Mouse (Mus musculus) midbrain, embryonic 13.5 days (tissue): ENCODE results near the gene Rasa2. TPM values are rescaled to one million over a fixed set of nuclear protein-coding genes. Genes with fewer than 3 reads are reported as not detected.
"Not testable (repeated sequence)": the region's sequence is repeated elsewhere in the genome, so short reads cannot be mapped to it uniquely, and the experiment has no call there.

Source experiments
- ATAC-seq: fragments of 200-750 bp; cut with Nextera tagmentation; 2 replicates; pipeline ENCODE4 v1.8.0; 2017; ENCODE audit warnings: mild to moderate bottlenecking, moderate TSS enrichment, moderate library complexity
- H3K27ac ChIP-seq: fragments of 300-500 bp; sonication (generic); 2 replicates; pipeline ENCODE4 v1.5.1; 2015; ENCODE audit warnings: inconsistent platforms, mild to moderate bottlenecking, moderate library complexity
- H3K27me3 ChIP-seq: fragments of 300-500 bp; sonication (generic); 2 replicates; pipeline ENCODE4 v1.6.1; 2015; ENCODE audit warnings: mild to moderate bottlenecking, inconsistent platforms
- H3K36me3 ChIP-seq: fragments of 300-500 bp; sonication (generic); 2 replicates; pipeline ENCODE4 v1.6.1; 2015; ENCODE audit warnings: mild to moderate bottlenecking, inconsistent platforms
- H3K4me1 ChIP-seq: fragments of 300-500 bp; sonication (generic); replicated peaks from 2 replicates; pipeline ENCODE4 v1.6.1; 2015; ENCODE audit warnings: inconsistent platforms
- H3K4me2 ChIP-seq: fragments of 300-500 bp; sonication (generic); replicated peaks from 2 replicates; pipeline ENCODE4 v1.6.1; 2015; ENCODE audit warnings: moderate library complexity, mild to moderate bottlenecking, inconsistent platforms
- H3K4me3 ChIP-seq: fragments of 300-500 bp; sonication (generic); replicated peaks from 2 replicates; pipeline ENCODE4 v1.5.1; 2015; ENCODE audit warnings: mild to moderate bottlenecking, inconsistent platforms
- H3K9ac ChIP-seq: fragments of 300-500 bp; sonication (generic); replicated peaks from 2 replicates; pipeline ENCODE4 v1.6.1; 2015; ENCODE audit warnings: mild to moderate bottlenecking, inconsistent platforms
- H3K9me3 ChIP-seq: fragments of 300-500 bp; sonication (generic); 2 replicates; pipeline ENCODE4 v1.6.1; 2016; ENCODE audit warnings: mild to moderate bottlenecking, inconsistent platforms
- WGBS: fragments of 180-500 bp; shearing (Covaris S2); methylation state at CpG from one replicate; pipeline ENCODE4 v1.1.7; 2015; 5-methylcytosine and 5-hydroxymethylcytosine counted together
- polyA plus RNA-seq: library from polyadenylated mRNA; unstranded; fragments of >200 nt; fragmentation: Nextera tagmentation; extraction: Ambion mirVana; gene quantifications from 2 replicates; pipeline ENCODE4 v1.2.1, GENCODE M21; 2015

Gene Rasa2
- polyA plus RNA-seq, 1 experiment from 2014 or later, result 15.8 TPM

GRCm38 (mm10) chr9:96660510-96661244 lies 29.3 kb upstream of the Rasa2 start:
- WGBS, result 71% methylated on average over 10 of the region's 10 CpGs
- peak; percentile 62; the same call in 1 of the 2 replicates for ATAC-seq
- no peaks in the 10 kb centered on the region for H3K9me3 ChIP-seq

GRCm38 (mm10) chr9:96659801-96660200 lies 28.4 kb upstream of the Rasa2 start:
- no peak overlapping the region for H3K27ac ChIP-seq
- no peaks in the 10 kb centered on the region for H3K27me3 ChIP-seq
- no peaks in the 10 kb centered on the region for H3K36me3 ChIP-seq
- H3K4me1 ChIP-seq, result no peaks in the 10 kb centered on the region
- no peak for ATAC-seq
- no peak overlapping the region for H3K4me2 ChIP-seq
- H3K9me3 ChIP-seq, result no peaks in the 10 kb centered on the region
- H3K9ac ChIP-seq, result no peak overlapping the region
- WGBS, result 76% methylated on average over 2 of the region's 2 CpGs
- no peak overlapping the region for H3K4me3 ChIP-seq

More at GRCm38 (mm10) chr9:96660510-96661244, 29.3 kb upstream of the Rasa2 start:
- H3K4me3 ChIP-seq, result no peak overlapping the region
- H3K9ac ChIP-seq, result no peak overlapping the region
- H3K27me3 ChIP-seq, result no peaks in the 10 kb centered on the region
- H3K4me1 ChIP-seq, result no peaks in the 10 kb centered on the region
- no peak overlapping the region for H3K4me2 ChIP-seq
- H3K36me3 ChIP-seq, result no peaks in the 10 kb centered on the region
- no peak overlapping the region for H3K27ac ChIP-seq

DNA sequence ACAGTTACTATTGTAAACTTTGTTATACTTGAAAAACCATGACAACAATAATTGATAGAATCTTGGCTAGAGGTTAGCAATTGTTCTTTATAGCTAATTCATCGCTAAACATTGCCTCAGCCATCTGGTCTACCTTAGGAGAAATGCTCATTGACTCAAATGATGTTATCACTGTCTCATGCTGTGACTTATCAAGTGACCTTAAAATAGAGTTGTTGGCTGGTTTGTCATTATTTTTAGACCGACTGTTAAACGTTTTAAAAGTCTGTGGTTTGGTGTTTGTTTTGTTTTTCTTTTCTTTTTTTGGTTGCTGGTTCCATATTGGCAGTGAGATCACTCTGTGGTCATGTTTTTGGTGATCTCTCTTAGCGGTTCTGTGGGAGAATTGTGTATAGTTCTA lies 22.1 kb upstream of the Rasa2 start:
- no peaks in the 10 kb centered on the region for H3K36me3 ChIP-seq
- no peaks in the 10 kb centered on the region for H3K27me3 ChIP-seq
- H3K4me1 ChIP-seq, result no peaks in the 10 kb centered on the region
- ATAC-seq, result no peak
- H3K4me2 ChIP-seq, result no peak overlapping the region
- H3K27ac ChIP-seq, result no peak overlapping the region
- WGBS, result 81% methylated on average over 4 of the region's 4 CpGs
- no peak overlapping the region for H3K4me3 ChIP-seq
- no peak overlapping the region for H3K9ac ChIP-seq
- no peaks in the 10 kb centered on the region for H3K9me3 ChIP-seq

GRCm38 (mm10) chr9:96652763-96653162 lies 21.3 kb upstream of the Rasa2 start:
- H3K9ac ChIP-seq, result no peak overlapping the region
- no peak overlapping the region for H3K4me2 ChIP-seq
- H3K27ac ChIP-seq, result no peak overlapping the region
- 56% methylated on average over 6 of the region's 6 CpGs for WGBS
- no peak for ATAC-seq
- no peak overlapping the region for H3K4me3 ChIP-seq
- no peaks in the 10 kb centered on the region for H3K4me1 ChIP-seq
- H3K36me3 ChIP-seq, result no peaks in the 10 kb centered on the region
- H3K27me3 ChIP-seq, result no peaks in the 10 kb centered on the region
- no peaks in the 10 kb centered on the region for H3K9me3 ChIP-seq

GRCm38 (mm10) chr9:96650807-96651206 lies 19.4 kb upstream of the Rasa2 start:
- H3K4me2 ChIP-seq, result no peak overlapping the region
- WGBS, result 90% methylated on average over 7 of the region's 7 CpGs
- no peaks in the 10 kb centered on the region for H3K27me3 ChIP-seq
- no peak overlapping the region for H3K27ac ChIP-seq
- no peak for ATAC-seq
- no peak overlapping the region for H3K4me3 ChIP-seq
- no peaks in the 10 kb centered on the region for H3K9me3 ChIP-seq
- no peaks in the 10 kb centered on the region for H3K4me1 ChIP-seq
- no peaks in the 10 kb centered on the region for H3K36me3 ChIP-seq
- H3K9ac ChIP-seq, result no peak overlapping the region

GRCm38 (mm10) chr9:96649924-96650323 lies 18.5 kb upstream of the Rasa2 start:
- Histone ChIP-seq H3K27ac (no peak overlapping the region), H3K4me2 (no peak overlapping the region)
- ATAC-seq, result no peak

GRCm38 (mm10) chr9:96649362-96649761 lies 17.9 kb upstream of the Rasa2 start:
- no peaks in the 10 kb centered on the region for H3K9me3 ChIP-seq
- 83% methylated on average over 4 of the region's 4 CpGs for WGBS
- ATAC-seq, result no peak
- no peaks in the 10 kb centered on the region for H3K27me3 ChIP-seq
- H3K27ac ChIP-seq, result no peak overlapping the region
- no peak overlapping the region for H3K9ac ChIP-seq
- no peak overlapping the region for H3K4me2 ChIP-seq
- H3K4me1 ChIP-seq, result no peaks in the 10 kb centered on the region
- H3K4me3 ChIP-seq, result no peak overlapping the region
- no peaks in the 10 kb centered on the region for H3K36me3 ChIP-seq

More at GRCm38 (mm10) chr9:96649924-96650323, 18.5 kb upstream of the Rasa2 start:
- no peaks in the 10 kb centered on the region for H3K27me3 ChIP-seq
- H3K4me1 ChIP-seq, result no peaks in the 10 kb centered on the region
- H3K4me3 ChIP-seq, result no peak overlapping the region
- WGBS, result 74% methylated on average over 9 of the region's 9 CpGs
- no peaks in the 10 kb centered on the region for H3K36me3 ChIP-seq
- no peak overlapping the region for H3K9ac ChIP-seq
- no peaks in the 10 kb centered on the region for H3K9me3 ChIP-seq

GRCm38 (mm10) chr9:96646668-96647295 lies 15.4 kb upstream of the Rasa2 start:
- H3K36me3 ChIP-seq, result no peaks in the 10 kb centered on the region
- H3K4me3 ChIP-seq, result no peak overlapping the region
- no peak for ATAC-seq
- H3K27ac ChIP-seq, result no peak overlapping the region
- H3K4me2 ChIP-seq, result no peak overlapping the region
- WGBS, result 57% methylated on average over 2 of the region's 2 CpGs
- no peaks in the 10 kb centered on the region for H3K9me3 ChIP-seq
- H3K27me3 ChIP-seq, result no peaks in the 10 kb centered on the region
- no peak overlapping the region for H3K9ac ChIP-seq
- H3K4me1 ChIP-seq, result no peaks in the 10 kb centered on the region

DNA sequence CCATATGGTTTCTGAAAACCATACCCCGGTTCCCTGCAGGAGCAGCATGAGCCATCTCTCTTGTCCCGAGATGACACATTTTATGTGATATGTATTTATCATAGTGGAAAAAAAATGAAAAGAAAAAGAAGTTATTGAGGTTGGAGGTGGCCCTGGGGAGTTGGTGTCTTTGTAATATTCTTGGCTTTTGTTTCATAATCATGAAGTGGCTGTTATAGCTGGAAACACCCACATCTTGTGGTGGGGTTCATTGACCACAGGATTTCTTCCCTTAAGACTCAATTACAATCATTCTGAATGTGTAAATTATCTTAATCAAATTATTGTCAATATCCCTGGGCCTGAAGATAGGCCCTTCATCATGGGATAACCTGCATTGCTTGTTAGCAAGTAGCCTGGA lies 13.4 kb upstream of the Rasa2 start:
- ATAC-seq, result no peak
- H3K4me1 ChIP-seq, result no peaks in the 10 kb centered on the region
- no peak overlapping the region for H3K9ac ChIP-seq
- H3K9me3 ChIP-seq, result no peaks in the 10 kb centered on the region
- no peaks in the 10 kb centered on the region for H3K36me3 ChIP-seq
- WGBS, result 85% methylated on average over 2 of the region's 2 CpGs
- no peak overlapping the region for H3K4me2 ChIP-seq
- H3K4me3 ChIP-seq, result no peak overlapping the region
- H3K27ac ChIP-seq, result no peak overlapping the region
- H3K27me3 ChIP-seq, result no peaks in the 10 kb centered on the region

DNA sequence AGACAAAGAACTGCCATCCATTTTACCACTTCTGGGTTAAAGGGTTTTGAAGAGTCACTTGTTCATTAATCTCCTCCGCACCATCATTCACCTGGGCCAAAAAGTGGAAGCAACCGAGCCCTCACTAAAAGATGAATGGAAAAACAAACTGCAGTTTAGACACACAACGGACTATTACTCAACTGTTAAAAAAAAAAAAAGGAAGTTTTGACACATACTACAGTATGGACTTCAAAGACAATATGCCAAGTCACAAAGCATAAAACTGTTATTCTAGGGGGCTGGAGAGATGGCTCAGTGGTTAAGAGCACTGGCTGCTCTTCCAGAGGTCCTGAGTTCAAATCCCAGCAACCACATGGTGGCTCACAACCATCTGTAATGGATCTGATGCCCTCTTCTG lies 12.6 kb upstream of the Rasa2 start:
- not testable (repeated sequence) for H3K4me3 ChIP-seq, H3K36me3 ChIP-seq, H3K27ac ChIP-seq, H3K4me2 ChIP-seq, H3K9me3 ChIP-seq, H3K4me1 ChIP-seq, ATAC-seq, H3K9ac ChIP-seq, H3K27me3 ChIP-seq
- WGBS, result 96% methylated on average over 3 of the region's 3 CpGs

DNA sequence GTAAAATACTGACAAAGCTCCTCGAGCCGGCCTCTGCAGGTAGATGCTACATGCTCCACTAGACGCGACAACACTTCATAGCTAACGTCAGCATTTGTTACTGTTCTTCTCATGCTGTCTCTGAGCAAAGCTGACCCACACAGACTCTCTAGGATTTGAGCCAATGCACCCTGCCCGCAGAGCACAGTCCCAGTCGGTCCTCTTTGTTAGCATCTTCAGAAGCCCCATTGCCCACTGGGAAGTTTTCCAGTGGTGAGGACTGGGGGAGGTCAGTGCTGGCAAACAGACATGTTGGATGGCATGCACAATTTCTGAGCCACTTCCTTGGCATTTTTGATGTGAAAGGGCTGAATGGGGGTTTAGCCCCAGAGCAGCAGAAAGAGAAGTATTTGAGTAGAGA lies 8.0 kb upstream of the Rasa2 start:
- no peak for ATAC-seq
- H3K36me3 ChIP-seq, result no peaks in the 10 kb centered on the region
- no peaks in the 10 kb centered on the region for H3K9me3 ChIP-seq
- H3K27me3 ChIP-seq, result no peaks in the 10 kb centered on the region
- H3K27ac ChIP-seq, result no peak overlapping the region
- no peak overlapping the region for H3K9ac ChIP-seq
- H3K4me3 ChIP-seq, result no peak overlapping the region
- WGBS, result 80% methylated on average over 7 of the region's 7 CpGs
- H3K4me1 ChIP-seq, result no peaks in the 10 kb centered on the region
- no peak overlapping the region for H3K4me2 ChIP-seq

- Histone ChIP-seq H3K36me3 (no peaks in the 10 kb centered on the region), H3K4me1 (no peaks in the 10 kb centered on the region), H3K4me3 (no peak overlapping the region), H3K4me2 (no peak overlapping the region), H3K27ac (no peak overlapping the region), H3K9ac (no peak overlapping the region), H3K9me3 (no peaks in the 10 kb centered on the region), H3K27me3 (peaks cover 6% of the 10 kb centered on the region)
- no peak for ATAC-seq
- WGBS, result 93% methylated on average over 7 of the region's 7 CpGs
Measured at GRCm38 (mm10) chr9:96638508-96638907, 7.1 kb upstream of the Rasa2 start.
